Mouse (Mus musculus) frontal cortex, adult (tissue): ENCODE measurements around the gene Srcin1.

Experiments used
- ATAC-seq: cut with Nextera tagmentation; 2 replicates; pipeline ENCODE4 v1.9.2; 2017; ENCODE audit warnings: mild to moderate bottlenecking, moderate library complexity, mixed read lengths; ENCODE audit not compliant: low TSS enrichment

Srcin1 gene

DNA sequence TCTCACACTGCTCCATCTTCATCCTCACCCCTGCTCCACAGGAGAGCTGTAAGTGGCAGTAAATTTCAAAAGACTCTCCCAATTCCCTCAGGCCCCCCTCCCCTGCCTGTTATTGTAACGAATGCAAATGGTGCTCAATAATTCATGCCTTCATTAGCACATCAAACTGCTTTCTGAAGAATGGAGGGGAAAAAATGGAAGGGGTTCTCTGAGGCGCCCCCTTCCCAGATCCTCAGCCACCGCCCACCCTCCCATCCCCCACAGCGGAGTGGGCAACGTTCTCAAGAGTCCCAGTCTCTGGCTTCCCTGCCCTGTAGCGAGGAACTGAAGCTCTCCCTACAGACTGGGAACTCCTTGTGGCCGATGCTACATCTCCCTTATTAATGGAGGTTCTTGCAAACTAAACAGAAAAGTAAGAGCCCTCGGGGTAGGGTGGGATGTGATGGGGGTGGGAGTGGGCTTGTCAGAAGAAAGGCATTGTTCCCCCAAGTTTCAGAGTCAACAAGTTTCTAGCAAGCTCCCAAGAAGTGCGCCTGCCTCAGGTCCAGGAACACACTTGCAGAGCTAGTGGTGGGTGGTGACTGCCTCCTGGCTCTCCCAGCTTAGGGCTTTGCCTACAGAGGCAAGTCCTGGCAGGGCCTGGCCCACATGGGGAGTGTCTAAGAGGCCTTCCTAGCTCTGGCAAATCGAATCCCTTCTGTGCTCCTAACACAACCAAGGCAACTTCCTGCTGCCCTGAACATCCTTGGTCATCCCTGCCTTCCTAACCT lies 3.3 kb upstream of the Srcin1 start:
- no peak for ATAC-seq

DNA sequence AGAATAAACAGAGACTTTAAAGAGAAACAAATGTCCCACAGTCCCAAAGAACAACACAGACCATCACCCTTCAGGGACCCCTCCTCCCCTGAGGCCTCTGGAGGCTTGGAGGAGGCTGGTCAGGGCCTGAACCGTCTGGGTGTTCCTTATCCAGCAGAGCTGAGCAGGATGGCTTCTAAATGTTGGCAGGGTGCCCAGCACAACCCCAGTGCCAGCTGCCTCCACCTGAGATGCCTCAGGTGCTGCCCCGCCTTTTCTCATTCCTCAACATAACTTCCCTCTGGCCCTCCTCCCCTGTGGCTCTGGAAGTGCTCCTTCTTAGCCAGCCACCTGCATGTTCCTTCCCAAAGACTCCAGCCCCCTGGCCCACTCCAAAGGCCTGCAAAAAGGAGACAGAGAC lies 2.3 kb upstream of the Srcin1 start:
- no peak for ATAC-seq

DNA sequence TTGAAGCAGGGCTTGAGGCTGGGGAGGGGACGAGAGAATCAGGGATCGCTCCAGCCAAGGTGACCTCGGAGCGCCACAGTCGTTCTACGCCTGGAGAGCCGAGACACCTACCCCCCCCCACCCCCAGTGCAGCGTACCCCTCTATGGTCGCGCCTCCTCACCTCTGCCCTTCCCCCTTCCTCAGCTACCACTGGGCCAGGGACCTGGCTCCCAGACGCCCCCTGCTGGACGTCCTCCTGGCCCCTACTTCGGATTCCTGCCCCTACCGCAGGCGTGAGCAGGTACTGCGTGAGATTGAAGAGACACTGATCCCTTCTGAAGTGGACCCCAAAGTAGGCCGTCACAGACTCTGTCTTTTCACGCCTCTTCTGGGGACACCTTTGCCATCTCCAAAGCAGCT lies 348 bp downstream of the Srcin1 start:
- peak; percentile 20; the same call in 1 of the 2 replicates for ATAC-seq

DNA sequence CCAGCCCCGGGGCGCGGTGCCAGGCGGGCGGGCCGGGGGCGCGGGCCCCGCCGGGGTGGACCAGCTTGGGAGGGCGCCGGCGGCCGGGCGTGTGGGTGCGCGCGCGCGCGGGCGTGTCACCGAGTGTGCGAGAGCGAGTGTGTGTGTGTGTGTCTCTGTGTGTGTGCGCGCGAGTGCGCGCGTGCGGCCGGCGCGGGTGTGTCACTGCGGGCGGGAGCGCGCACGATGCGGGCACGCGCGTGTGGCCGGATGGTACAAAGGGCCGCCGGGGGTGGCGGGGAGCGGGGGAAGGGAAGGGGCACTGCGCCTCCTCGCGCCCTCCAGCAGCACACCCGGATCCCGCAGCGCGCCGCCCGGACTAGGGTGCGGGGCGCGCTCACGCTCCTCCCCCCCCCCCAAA lies 911 bp downstream of the Srcin1 start:
- ATAC-seq: no peak

DNA sequence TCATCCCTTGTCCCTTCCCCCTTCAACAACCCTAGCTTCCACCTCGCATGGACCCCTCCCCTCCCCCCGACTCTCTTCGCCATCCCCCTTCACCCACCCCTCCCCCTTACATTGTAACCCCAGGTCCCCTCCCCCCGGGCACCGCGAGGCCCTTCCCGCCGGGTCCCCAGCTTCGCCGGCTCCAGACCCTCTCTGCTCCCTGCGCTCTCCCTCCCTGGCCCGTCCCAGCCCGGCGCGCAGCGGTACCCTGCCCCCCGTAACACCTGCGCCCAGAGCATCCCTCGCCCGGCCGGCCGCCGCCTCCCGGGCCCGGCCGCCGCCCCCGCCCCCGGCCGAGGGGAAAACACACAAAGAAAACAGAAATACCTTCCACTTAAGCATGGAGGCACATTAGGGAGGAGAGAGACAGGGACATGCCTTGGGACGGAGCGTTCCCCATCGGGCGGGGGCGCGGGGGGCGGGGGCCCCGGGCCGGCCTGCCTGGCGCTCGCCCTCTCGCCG lies 1.4 kb downstream of the Srcin1 start:
- ATAC-seq: no peak

DNA sequence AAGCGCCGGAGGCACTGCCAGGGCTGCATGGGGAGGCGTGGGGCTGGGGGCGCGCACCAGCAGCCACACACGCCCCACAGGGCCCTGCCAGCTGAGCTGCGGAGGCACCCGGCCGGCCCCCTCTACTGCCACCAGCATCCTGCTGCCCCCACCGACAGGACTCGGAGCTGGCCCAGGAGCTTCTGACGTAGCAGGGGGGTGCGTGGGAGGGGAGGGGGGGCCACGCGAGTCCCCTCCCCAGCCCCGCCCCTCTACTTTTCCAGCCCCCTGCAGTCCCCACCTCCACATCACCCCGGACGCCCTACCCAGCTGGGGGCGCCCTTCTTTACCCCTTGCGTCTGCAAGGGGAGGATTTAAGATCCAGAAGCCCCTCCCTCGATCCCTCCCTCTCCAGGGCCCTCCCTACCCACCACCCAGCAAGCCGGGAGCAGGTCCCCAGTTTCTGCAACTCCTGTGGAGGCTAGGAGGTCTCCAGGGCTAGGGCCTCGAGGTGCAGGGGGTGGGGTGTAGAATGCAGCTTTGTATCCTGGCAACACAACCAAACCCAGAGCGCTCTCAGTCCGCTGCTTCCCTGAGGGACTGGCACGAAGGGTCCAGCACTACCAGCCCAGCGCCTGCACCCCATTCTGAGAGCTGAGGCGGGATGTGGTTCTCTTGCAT lies 2.0 kb downstream of the Srcin1 start:
- peak; percentile 31 for ATAC-seq

DNA sequence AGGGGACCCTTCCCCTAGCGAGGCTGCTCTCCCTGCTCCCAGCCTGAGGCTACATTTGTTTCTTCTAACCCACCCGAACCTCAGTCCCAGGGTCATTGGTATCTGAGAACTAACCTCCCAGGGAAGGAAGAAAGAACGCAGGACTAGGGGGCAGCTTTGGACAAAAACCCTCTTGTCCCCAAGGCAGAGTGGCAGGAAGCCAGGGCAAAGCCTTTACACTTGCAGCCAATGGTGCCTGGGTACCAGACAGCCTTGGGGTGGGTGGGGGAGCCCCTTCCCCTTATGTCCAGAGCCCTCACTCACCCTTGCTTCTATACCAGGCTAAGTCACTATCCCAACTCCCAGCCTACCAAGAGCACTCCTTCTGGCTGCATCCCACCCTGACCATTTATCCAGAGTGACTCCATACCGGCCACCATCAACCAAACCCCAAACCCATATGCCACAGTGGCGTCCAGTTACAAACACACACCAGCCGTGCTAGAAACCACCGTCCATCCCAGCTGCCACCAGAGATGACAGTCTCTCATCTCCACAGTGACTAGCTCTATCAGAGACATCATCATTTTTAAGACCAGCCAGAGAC lies 3.0 kb downstream of the Srcin1 start:
- no peak for ATAC-seq

DNA sequence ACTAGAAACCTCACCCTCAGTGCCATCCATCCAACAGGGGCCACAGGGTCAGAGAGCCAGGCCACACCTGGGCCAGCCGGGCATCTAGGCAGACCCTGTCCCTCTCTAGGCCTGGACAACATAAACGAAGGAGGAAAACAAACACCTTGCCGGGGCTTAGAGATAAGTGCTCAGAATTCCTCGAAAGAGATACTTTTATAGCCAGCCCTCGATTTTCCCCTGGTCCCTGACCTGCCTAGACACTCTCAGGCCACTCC lies 4.0 kb downstream of the Srcin1 start:
- no peak for ATAC-seq

DNA sequence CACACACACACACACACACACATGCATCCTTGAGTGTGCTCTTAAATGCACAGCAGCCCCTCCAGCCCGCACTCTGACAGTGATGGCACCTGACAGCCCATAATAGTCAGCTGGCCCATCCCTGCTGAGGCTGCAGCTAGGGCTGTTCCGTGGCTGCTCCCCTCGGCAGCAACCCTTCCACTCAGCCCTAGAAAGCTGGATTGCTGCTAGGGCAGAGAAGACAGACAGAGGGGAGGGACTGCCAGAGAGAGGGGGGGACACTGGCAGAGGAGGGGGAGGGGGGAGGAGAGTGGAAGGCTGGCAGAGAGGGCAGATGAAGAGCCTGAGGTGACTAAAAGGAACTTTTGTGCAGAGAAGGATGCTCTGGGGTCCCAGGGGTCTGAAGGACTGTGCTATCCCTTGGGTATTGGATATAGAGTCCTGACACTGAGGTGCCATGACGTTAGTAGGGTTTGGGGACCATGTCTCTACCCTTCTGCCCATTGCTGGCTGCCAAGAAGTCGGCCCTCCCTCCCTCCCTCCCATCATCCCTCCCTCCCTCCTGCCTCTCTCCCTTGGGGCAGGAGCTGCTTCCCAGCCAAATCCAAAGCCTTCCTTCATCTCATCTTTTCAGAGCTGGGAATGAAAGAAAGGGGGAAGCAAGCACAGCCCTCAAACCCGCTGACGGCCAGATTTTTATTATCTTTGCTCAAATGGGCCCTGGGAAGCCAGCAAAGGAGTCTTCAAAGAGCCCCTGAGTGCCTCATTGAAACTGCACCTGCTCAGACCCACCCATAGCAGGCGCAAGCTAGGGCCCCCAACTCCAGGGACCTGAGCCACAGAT lies 4.5 kb downstream of the Srcin1 start:
- ATAC-seq: no peak

DNA sequence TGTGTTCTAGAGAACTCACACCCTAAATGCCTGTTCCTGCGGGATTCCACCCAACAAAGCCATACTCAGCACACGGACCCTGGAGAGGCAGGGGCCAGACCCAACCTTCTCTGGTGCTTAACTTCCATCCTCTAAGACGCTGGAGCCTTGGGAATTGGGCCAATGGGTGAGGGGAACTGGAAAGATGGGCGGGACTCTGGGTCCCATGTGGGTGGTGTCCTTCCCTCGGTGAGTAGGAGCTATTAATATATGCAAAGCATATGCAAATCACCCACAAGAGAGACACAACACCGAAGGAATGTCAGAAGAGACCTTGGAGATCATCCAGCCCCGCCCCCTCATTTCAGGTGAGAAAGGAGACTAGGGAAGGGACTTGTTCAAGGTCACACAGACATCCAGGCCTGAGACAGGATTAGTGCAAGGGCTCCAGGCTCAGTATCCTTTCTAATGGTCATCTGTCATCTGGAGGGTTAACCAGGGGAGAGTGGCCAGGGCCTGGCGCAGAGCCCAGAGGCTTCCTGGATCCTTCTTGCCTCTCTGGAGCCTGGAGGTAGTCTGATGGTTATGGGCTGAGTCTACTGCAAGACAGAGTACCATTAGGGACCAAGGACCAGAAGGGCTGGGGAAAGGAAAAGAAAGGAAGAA lies 5.4 kb downstream of the Srcin1 start:
- no peak for ATAC-seq

DNA sequence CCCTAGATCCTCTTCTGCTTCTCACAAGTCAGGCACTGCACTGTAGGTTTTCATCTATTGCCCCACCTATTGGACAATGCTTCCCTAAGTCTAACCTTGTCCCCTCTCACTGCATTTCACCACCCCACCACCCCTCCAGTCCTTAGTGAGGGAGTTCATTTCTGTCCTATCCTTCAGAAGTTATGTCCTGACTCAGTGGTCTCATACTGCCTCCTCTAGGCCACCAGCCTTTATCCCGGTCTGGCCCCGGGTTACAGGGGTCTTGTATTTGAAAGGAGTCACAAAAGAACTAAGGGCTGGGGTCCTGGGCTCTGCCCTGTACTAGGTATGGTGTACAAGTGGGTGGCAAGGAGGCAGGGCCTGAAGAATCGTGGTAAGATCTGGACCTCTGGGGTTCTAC lies 6.2 kb downstream of the Srcin1 start:
- no peak for ATAC-seq

DNA sequence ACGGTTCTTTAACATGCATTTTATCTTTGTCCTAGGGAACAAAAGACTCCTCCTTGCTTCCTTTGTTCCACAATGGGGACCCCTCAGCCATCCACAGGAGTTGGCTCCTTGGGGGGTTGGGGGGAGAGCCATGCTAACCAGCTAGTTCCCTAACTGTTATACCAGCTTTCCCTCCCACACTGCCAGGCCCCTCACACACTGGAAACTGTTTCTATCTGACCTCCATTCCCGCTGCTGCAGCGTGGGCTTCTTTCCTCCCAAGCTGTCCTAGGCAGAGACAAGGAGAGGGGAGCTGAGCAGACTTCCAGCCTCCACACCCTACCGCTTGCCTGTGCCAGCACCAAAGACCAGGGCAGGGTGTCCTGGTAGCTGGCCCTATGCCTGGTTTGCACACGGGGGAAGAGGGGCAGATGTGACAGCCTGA lies 6.7 kb downstream of the Srcin1 start:
- peak; percentile 14; the same call in 1 of the 2 replicates for ATAC-seq

DNA sequence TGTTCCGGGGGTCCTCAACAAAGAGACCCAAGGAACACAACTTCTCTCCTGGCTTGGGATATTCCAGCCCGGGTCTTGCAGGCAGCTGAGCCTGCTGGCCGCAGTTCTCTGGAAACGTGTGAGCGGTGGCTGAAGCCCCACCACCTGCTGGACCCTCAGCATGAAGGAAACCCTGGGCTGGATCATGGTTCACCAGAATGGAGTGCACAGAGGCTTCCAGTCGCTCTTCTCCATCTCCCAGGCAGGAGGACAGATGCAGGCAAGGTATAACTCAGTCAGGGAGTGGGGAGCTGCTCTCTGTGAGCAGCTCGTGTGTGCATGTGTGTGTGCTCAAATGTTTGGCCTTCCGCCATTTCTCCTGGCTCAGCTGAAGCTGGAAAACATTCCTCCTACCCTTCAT lies 7.3 kb downstream of the Srcin1 start:
- ATAC-seq: peak; percentile 28; the same call in 1 of the 2 replicates

DNA sequence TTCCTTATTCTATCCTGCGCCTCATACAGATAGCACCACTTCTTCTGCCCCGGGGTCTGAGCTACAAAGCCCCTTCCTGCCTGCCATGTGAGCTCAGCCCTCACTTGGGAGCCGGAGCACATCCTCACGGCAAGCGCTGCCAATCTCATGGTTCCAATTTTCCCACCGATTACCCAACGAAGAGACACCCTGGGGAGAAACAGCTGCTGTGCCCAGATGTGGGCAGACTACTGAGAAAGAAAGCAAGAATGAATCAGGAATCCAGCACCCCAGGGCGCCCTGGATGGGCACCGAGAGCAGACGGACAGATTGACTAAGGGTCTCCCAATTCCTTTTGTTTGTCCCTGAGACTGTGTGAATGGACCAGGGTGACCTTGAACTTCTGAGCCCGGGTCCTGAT lies 8.5 kb downstream of the Srcin1 start:
- ATAC-seq: no peak

DNA sequence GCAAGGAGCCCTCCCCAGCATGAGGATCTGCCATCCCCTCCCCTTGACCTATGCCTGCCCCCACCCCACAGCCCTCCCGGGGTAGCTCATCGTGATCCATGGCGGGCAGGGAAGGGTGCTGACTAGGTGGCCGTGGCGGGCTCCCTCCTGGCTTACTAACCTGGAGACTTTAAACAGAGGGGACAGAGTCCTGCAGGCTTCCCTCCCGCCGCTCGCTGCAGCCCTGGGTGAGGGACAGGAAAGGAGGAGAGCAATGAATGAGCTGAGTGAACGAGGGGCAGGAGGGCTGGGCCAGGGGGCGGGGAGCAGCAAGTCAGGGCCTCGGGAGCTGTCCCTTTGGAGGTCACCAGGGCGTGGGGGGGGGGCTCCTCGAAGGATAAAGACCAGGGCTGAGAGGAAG lies 9.4 kb downstream of the Srcin1 start:
- no peak for ATAC-seq

DNA sequence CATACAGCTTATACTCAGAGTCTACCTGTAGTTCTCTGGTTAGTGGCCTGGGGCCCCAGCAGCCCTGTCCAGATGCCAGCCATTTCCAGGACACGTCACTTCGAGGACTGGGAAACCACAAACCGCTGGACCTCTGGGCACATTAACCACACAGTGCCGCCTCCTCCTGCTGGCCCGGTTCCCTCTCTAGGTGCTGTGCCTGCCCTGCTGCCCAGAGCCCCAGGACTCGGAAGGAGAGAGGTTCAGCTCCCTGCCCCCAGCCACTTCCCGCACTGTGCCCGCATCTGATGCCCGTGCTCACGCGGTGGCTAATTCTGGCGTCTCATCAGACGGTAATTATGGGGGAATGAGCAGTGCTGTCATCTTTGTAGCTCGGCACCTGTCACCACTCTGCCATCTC lies 12.3 kb downstream of the Srcin1 start:
- ATAC-seq: no peak

DNA sequence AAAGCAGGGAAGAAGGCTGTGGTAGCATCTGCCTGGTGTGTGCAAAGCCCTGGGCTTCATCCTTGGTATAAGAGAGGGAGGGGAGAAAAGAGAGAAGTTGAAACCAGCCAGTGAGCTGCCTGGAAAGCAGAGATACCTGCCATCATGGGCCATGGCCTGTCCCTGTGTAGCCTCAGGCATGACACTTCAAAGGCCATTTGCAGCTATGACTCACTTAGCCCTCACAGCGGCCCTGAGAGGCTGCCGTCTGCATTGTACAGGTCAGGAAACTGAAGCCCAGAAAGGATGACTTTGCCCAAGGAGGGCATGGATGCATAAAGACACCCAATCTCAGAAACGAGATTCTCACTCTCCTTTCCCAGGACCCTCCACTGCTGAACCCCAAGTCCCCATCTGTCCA lies 13.4 kb downstream of the Srcin1 start:
- no peak for ATAC-seq

DNA sequence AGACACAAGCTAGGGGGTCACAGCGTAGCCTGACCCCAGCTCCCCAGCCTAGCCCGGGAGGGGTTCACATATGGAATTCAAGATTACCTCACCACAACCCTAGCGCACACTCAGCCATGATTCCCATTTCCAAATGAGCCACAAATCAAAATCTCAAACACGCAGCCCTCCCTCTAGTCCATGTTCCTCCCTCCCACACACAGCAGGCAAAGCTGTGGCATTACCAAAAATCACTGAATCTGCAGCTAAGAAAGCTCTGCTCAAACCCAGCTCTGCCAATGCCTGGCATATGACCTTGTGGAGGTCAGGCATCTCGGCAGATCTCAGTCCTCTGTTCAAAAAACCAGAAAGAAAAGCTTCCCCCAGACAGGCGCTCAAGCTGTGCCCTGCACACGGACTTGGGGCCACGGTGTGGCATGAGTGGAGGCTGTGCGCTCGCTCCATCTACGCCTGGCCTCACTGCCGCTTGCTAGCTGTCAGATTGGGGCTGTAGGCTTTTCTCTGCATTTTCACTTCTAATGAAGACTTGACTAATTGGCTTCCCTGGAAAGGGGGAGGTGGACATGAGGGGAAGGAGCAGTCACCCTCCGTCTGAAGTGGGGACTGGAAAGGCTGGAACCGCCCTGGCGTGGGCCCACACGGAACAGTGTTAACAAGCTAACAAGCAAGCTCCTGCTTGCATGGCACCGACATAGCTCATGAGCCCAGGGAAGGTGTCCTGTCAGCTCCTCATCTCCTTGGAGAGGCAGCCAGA lies 15.6 kb downstream of the Srcin1 start:
- peak; percentile 46; the same call in 1 of the 2 replicates for ATAC-seq

DNA sequence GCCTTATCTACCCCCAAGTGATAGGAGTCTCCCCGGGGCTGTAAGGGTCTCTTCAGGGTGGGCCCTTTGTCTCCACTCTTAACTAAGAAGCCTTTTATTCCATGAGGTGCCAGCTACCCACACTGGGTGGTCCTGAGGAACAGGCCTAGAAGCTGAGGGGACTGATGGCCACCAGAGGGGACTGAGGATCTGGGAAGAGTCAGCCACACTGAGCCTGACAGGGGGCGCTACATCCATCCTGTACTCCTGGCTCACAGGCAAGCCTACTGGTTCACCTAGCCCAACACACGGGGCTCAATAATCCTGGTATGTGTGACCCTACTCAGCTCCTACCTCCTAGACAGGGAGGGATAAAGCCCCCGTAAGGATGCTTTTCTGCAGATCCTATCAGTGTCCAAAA lies 16.4 kb downstream of the Srcin1 start:
- ATAC-seq: no peak

DNA sequence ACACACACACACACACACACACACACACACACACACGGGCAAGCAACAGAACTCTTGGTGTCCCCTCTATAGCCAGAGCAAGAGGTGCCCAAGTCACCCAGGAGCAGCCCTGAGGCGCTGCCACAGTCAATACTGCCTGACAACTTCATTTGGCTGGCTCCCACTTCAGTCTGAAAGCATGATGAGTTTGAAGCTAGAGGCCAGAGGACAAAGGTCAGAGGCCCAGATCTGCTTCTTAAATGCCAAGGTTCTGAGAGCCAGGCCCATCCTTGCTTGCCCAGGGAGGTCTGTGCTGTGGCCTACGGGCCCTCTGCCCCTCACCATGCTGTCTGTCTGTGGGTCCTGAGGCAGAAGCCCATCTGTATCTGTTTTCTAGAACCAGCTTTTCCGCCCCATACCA lies 18.1 kb downstream of the Srcin1 start:
- no peak for ATAC-seq
